Mouse (Mus musculus): Measurements from ENCODE around the gene Cldn19. TPM values are rescaled to one million over a fixed set of nuclear protein-coding genes. Genes with fewer than 3 reads are reported as not detected.

The Cldn19 gene
- total RNA-seq, 2 experiments from 2014 or later = 0.86 to 1.1 TPM

DNA sequence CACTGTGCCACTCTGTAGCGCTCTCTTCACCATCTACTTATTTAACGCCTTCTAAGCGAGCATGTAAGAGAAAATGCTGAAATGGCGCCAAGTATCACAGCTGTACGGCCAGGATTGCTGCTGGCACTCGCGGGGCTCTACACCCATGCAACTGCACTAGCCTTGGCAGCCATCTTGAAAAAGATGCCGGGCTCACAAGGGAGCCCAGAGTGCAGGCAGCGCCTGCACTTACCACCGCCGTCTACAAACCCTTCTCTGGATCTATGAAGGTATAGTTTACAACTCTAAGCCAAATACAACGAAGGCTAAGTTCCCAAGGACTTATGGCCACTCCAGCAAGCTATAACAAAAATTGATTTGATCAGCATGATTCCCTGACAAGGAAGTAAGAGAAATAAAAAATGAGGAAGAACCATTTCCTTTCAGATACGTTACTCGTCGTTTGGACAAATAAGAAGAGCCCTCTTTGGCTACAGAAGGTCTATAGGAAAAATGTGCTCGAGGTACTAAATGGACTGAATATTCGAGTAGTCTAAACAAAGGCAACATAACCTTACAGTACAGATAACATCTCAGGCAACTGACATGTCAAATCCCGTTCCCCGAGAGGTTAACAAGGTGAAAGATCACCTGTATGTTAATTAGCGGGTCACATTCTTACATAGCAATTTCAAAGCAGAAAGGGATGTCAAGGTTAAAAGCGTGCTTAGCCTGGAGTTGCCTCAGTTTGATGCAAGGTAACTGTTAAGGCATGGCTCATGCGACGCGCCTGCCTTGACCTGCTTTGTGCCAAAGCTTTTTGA is 37.8 kb downstream of the Cldn19 start:
- peak overlapping the region; percentile 97 for H3K27ac ChIP-seq
- intact Hi-C loops (cut with DNase I) = loop anchor here (5.0 kb wide), 1 partner anchor 46 kb away; no protein-coding TSS in a partner anchor
- peak overlapping the region; percentile 96 for H3K4me3 ChIP-seq
- TF ChIP-seq CTCF (IDR thresholded peaks at IDR 0.05) = no peak
- DNase-seq = peak; percentile 67

DNA sequence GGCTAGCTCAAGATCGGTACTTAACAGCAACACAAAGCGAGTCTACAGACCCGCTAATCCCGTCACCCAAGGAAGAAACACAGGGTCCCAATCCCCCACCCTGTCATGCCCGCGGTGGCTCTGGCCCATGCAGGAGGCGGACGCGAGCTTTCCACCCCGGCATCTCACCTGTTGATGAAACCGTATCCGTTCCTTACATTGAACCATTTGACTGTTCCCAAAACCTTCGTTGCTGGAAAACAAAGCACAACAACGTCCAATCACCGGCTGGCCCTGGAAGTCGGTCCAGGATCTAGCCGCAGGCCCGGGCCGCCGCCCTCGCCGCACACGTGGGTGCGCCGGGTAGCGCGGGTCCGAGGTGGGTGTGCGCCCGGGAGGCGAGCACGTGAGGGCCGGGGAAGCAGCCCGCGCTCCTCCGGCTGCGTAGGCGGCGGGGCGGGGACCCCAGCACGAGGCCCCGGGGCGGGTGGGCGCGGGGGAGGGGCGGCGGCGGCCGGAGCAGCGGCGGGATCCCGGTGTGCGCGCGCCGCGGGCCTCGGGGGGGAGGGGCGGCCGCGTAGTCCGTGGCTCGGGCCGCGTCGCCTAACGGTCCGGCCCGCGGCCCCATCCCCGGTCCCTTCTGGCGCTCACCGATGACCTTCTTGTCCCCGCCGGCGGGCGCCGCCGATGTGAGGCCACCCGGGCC is 38.5 kb downstream of the Cldn19 start:
- DNase-seq = peak; percentile 28
- intact Hi-C loops (cut with DNase I) = loop anchor here (2.0 to 5.0 kb wide), 2 partner anchors 27 to 46 kb away; partner anchors contain the start of gene Ppih
- no peak for TF ChIP-seq CTCF (IDR thresholded peaks at IDR 0.05)
- H3K27ac ChIP-seq = peak overlapping the region; percentile 97
- peak overlapping the region; percentile 96 for H3K4me3 ChIP-seq

DNA sequence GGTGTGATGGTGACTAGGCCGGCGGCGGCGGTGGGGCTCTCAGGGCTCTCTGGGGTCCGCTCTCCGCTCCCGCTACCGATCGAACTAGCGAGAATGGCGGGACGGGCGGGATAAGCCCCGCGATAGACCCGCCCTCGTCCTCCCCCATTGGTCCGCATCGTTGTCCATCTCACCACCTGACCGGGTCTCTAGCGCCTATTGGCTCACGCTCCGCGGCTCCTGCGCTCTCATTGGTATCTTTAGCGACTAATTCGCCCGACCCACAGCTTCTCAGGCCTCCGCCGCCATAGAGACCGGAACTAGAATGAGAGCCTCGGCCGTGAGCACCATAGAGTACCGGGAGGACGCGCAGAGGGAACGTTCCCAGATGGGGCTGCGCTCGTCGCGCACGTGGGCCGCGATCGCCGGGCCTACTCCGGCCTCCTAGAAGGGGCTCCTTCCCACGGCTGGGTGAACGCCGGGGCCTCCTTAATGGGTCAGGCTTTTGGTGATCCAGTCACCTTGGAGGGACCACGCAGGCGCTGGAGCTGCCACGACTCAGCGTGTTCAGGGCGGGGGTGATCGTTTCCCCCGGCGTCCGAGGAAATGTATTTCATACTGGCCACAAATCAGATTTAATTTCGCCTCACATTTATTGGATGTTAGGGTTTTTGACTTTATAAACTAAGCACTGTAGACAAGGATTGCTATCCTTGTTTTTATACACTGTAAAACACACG is 39.4 kb downstream of the Cldn19 start, which contains the start of gene Ybx1:
Gene Ybx1 (minus strand): TSS at position 190 of the 719 bp plus-strand sequence.
- peak within 1 kb of the TSS; percentile 97 for H3K27ac ChIP-seq
- peak within 1 kb of the TSS; percentile 96 for H3K4me3 ChIP-seq
- TF ChIP-seq CTCF (IDR thresholded peaks at IDR 0.05) = no peak
- intact Hi-C loops (cut with DNase I) = loop anchor here (2.0 to 5.0 kb wide), 2 partner anchors 26 to 47 kb away; partner anchors contain the start of gene Ppih
- DNase-seq = peak; percentile 100

DNA sequence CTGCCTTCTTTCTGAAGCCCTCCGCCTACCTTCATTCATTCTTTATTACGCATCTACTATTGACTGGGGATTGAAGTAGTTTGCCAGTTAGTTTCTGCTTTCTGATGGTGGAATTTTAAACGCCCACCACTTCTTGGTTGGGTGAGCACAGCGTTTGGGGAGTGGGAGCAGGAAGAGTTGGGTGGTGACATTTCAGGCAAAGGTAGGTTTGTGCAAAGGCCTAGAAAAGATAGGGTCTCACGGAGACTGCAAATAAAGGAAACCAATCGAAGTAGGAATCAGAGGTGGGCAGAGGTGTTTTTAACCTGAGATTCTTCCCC is 39.9 kb downstream of the Cldn19 start:
- peak overlapping the region; percentile 97 for H3K27ac ChIP-seq
- intact Hi-C loops (cut with DNase I) = loop anchor here (2.0 kb wide), 1 partner anchor 26 kb away; the partner anchor contains the start of gene Ppih
- DNase-seq = no peak
- peak overlapping the region; percentile 96 for H3K4me3 ChIP-seq
- TF ChIP-seq CTCF (IDR thresholded peaks at IDR 0.05) = no peak

DNA sequence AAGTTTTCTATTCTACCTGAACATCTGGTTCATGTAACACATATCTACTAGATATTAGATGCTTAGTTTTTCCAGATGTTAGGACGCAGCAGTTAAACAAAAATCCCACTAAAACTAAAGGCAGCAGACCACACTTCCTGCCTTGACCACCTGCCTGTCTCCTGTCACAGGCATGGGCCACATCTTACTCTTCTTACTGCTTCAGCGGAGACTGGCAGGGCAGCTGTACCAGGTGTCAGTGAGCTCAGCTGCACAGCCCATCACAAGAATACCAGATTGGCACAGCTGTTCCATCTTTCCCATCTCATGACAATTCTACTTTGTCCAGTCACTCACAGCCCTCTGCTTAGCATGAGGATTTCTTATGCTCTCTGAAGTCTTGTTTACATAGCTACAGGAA is 42.1 kb downstream of the Cldn19 start:
- Histone ChIP-seq H3K4me3 (no peak overlapping the region), H3K27ac (no peak overlapping the region)
- intact Hi-C loops (cut with DNase I) = no loop called here
- no peak for TF ChIP-seq CTCF (IDR thresholded peaks at IDR 0.05)
- DNase-seq = no peak

DNA sequence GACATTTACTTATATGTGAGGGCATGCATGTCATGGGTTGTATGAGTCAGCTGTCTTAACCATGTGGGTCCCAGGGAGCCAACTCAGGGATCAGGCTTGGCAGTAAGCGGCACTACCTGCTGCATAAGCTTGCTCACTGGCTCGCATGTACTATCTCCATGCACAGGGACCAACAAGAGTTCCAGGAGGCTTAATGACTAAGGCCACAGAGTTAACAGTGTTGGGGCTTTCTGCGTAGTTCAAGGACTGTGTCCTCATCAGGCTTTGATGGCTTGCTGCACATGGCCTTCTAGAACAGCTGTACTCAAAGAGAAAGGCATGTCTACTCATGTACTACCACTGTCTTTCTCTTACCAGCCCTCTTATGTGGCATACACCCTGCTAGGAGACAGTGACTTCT is 45.5 kb downstream of the Cldn19 start:
- Histone ChIP-seq H3K4me3 (no peak overlapping the region), H3K27ac (no peak overlapping the region)
- TF ChIP-seq CTCF (IDR thresholded peaks at IDR 0.05) = no peak
- intact Hi-C loops (cut with DNase I) = no loop called here
- DNase-seq = no peak

DNA sequence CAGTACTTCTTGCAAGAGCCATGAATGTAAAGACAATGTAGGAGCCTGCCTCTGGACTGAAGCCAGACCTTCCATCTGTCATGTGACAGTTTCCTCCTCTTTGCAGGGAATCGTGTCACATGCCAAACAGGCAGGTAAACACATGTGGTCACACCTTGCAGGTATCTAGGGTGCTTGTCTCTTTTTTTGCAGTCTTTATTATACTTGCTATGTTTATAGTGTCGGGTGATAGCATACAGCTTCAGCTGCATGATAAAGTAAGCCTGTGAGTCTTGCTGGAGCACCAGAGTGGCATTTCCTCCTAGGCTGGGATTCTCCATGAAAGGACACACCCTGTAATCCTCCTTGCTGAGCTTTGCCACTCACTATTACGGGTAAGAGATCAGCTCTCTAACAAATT is 46.6 kb downstream of the Cldn19 start:
- DNase-seq = no peak
- Histone ChIP-seq H3K27ac (no peak overlapping the region), H3K4me3 (no peak overlapping the region)
- TF ChIP-seq CTCF (IDR thresholded peaks at IDR 0.05) = no peak
- intact Hi-C loops (cut with DNase I) = no loop called here

DNA sequence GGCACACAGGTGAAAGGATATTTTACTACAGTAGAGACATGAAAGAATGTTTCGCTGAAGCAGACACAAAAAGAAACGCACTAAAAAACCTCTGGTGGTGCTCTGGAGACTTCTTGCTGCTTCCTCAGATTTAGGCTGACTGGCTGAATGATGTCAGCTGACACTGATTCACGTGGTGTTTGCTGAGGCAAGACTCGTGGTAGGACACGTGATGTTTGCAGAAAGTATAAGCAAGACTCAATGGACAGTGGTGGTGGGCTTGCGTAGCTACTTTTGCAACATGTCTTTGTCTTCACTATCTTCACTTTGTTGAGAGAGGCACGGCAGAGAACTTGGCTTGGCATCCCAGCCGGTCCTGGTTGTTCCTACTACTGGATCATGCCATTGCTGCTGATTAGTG is 48.1 kb downstream of the Cldn19 start:
- DNase-seq = no peak
- H3K27ac ChIP-seq = no peak overlapping the region
- intact Hi-C loops (cut with DNase I) = no loop called here
- H3K4me3 ChIP-seq = no peak overlapping the region
- no peak for TF ChIP-seq CTCF (IDR thresholded peaks at IDR 0.05)

DNA sequence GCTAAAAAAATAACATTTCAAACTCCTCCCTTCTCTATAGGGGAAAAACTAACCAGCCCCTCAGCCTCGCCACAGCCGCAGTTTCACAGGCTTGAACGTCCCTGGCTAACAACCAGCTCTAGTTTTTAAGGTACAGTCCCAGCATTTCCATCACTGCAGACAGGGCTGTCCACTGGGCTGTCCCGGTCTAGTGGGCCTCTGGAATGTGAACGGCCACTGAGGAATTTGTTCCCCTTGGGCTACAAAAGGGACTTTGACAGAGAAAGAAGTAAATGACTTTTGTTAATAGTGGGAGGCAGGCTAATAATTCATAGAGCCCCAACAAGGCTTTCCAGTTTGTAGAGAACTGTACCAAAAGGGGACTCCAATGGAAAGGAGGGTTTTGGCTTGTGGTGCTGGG is 50.2 kb downstream of the Cldn19 start:
- no peak overlapping the region for H3K4me3 ChIP-seq
- H3K27ac ChIP-seq = no peak overlapping the region
- no peak for TF ChIP-seq CTCF (IDR thresholded peaks at IDR 0.05)
- intact Hi-C loops (cut with DNase I) = no loop called here
- no peak for DNase-seq

Other genes starting within 250 kb of the Cldn19 start
- gene Slc2a1, start 146.7 kb upstream of the Cldn19 start, total RNA-seq (2021) = 1 to 10 TPM; 5.1 to 6.3 TPM
- 10 to 100 TPM; 16.8 to 26.4 TPM for gene Zfp691, start 81.2 kb upstream of the Cldn19 start, total RNA-seq (2021)
- not detected for gene Ermap, start 65.4 kb upstream of the Cldn19 start, total RNA-seq (2021)
- 10 to 100 TPM in 1 of 2 experiments, 1 to 10 TPM in 1; 9.7 to 11.9 TPM for gene Svbp, start 60.1 kb upstream of the Cldn19 start, total RNA-seq (2021)
- gene Tmem269, start 37.2 kb upstream of the Cldn19 start, total RNA-seq (2021) = not detected
- 10 to 100 TPM; 27.8 to 29.7 TPM for gene AU022252, start 22.7 kb upstream of the Cldn19 start, total RNA-seq (2021)
- gene P3h1, start 22.5 kb upstream of the Cldn19 start, total RNA-seq (2021) = 10 to 100 TPM in 1 of 2 experiments, 1 to 10 TPM in 1; 9.6 to 12.7 TPM
- gene Ybx1, start 39.2 kb downstream of the Cldn19 start, total RNA-seq (2021) = 100 to 1,000 TPM; 664 to 696 TPM
- 1 to 10 TPM; 8.1 to 9.6 TPM for gene Ppih, start 65.1 kb downstream of the Cldn19 start, total RNA-seq (2021)
- gene Ccdc30, start 160.1 kb downstream of the Cldn19 start, total RNA-seq (2021) = not detected
- 1 to 10 TPM; 4.0 to 5.0 TPM for gene Ppcs, start 167.0 kb downstream of the Cldn19 start, total RNA-seq (2021)
- gene Zmynd12, start 167.4 kb downstream of the Cldn19 start, total RNA-seq (2021) = not detected
- not detected for gene Rimkla, start 237.2 kb downstream of the Cldn19 start, total RNA-seq (2021)